Mouse (Mus musculus) thymus, adult 2 months (tissue): Measurements from ENCODE around the gene Eif3k. TPM values are rescaled to one million over a fixed set of nuclear protein-coding genes. Genes with fewer than 3 reads are reported as not detected.
A peak's percentile ranks its signal among the peaks of the same experiment; 100 is the strongest.

Source experiments
- DNase-seq: peaks from one replicate; pipeline ENCODE4 v3.0.0; 2021
- H3K27ac ChIP-seq: fragments of 200-500 bp; 2 replicates; pipeline ENCODE4 v1.5.1; 2012; ENCODE audit warnings: low read length, control low read depth; ENCODE audit not compliant: control insufficient read depth, insufficient read depth
- H3K27me3 ChIP-seq: fragments of 200-500 bp; 2 replicates; pipeline ENCODE4 v1.6.1; 2012; ENCODE audit warnings: mild to moderate bottlenecking, low read length, moderate library complexity, mixed read lengths; ENCODE audit not compliant: control insufficient read depth, insufficient read depth
- H3K36me3 ChIP-seq: fragments of 200-500 bp; 2 replicates; pipeline ENCODE4 v1.6.1; 2012; ENCODE audit warnings: mild to moderate bottlenecking, low read length, moderate library complexity; ENCODE audit not compliant: control insufficient read depth, insufficient read depth
- H3K4me1 ChIP-seq: fragments of 200-500 bp; replicated peaks from 2 replicates; pipeline ENCODE4 v1.6.1; 2012; ENCODE audit warnings: low read length; ENCODE audit not compliant: control insufficient read depth, insufficient read depth
- H3K4me3 ChIP-seq: fragments of 200-500 bp; 2 replicates; pipeline ENCODE4 v1.5.1; 2012; ENCODE audit warnings: mild to moderate bottlenecking, low read length, control low read depth, moderate library complexity; ENCODE audit not compliant: control insufficient read depth, insufficient read depth
- CTCF ChIP-seq: fragments of 200-500 bp; IDR thresholded peaks from 2 replicates; pipeline ENCODE4 v1.5.1; 2012; ENCODE audit warnings: mild to moderate bottlenecking, control low read depth, low read length, moderate library complexity, borderline replicate concordance; ENCODE audit not compliant: control insufficient read depth, poor library complexity, insufficient read depth; ENCODE audit errors: extremely low read depth
- POLR2A ChIP-seq: fragments of 200-500 bp; IDR thresholded peaks from 2 replicates; pipeline ENCODE4 v1.6.1; 2012; ENCODE audit warnings: mild to moderate bottlenecking, low read length, control low read depth, moderate library complexity; ENCODE audit not compliant: control insufficient read depth, poor library complexity, insufficient read depth; ENCODE audit errors: extremely low read depth
- WGBS: fragments of 180-500 bp; shearing (Covaris S2); methylation state at CpG from one replicate; pipeline ENCODE4 v1.1.7; 2018; 5-methylcytosine and 5-hydroxymethylcytosine counted together
- polyA plus RNA-seq: library from polyadenylated mRNA; depleted of rRNA; stranded (reverse); fragments of >200 nt; gene quantifications from 2 replicates; pipeline ENCODE4 v1.2.3, GENCODE M21; 2012

Gene Eif3k
- polyA plus RNA-seq, 1 experiment = 396 TPM

GRCm38 (mm10) chr7:29008171-29008570, 26.5 kb upstream of the Eif3k start:
- H3K36me3 ChIP-seq = peaks cover 4% of the 10 kb centered on the region; the same call in 1 of the 2 replicates
- WGBS = 97% methylated on average over 10 of the region's 10 CpGs
- H3K27me3 ChIP-seq = no peaks in the 10 kb centered on the region
- TF ChIP-seq CTCF = no peak
- no peak for TF ChIP-seq POLR2A
- H3K4me3 ChIP-seq = no peak overlapping the region
- no peak for DNase-seq
- no peak overlapping the region for H3K27ac ChIP-seq
- peaks cover 10% of the 10 kb centered on the region for H3K4me1 ChIP-seq

- H3K4me1 ChIP-seq = peaks cover 10% of the 10 kb centered on the region
- no peak overlapping the region for H3K27ac ChIP-seq
- TF ChIP-seq POLR2A = no peak
- no peak for DNase-seq
- H3K4me3 ChIP-seq = no peak overlapping the region
- no peaks in the 10 kb centered on the region for H3K27me3 ChIP-seq
- 66% methylated on average over 9 of the region's 9 CpGs for WGBS
- H3K36me3 ChIP-seq = peaks cover 8% of the 10 kb centered on the region; the same call in 1 of the 2 replicates
Observed at GRCm38 (mm10) chr7:29007224-29008101, 25.8 kb upstream of the Eif3k start.

- TF ChIP-seq POLR2A = no peak
- no peak for TF ChIP-seq CTCF
- peak overlapping the region; percentile 15; the same call in 1 of the 2 replicates for H3K27ac ChIP-seq
- peaks cover 17% of the 10 kb centered on the region for H3K4me1 ChIP-seq
- 4% methylated on average over 43 of the region's 43 CpGs for WGBS
- peak overlapping the region; percentile 42 for H3K4me3 ChIP-seq
- DNase-seq = peak; percentile 86
- H3K27me3 ChIP-seq = no peaks in the 10 kb centered on the region
- peaks cover 11% of the 10 kb centered on the region for H3K36me3 ChIP-seq
Observed at GRCm38 (mm10) chr7:29000651-29001605, 19.3 kb upstream of the Eif3k start.

GRCm38 (mm10) chr7:28993402-28993801, 11.7 kb upstream of the Eif3k start:
- 96% methylated on average over 3 of the region's 3 CpGs for WGBS
- TF ChIP-seq POLR2A (no peak), CTCF (no peak)
- H3K36me3 ChIP-seq = peaks cover 35% of the 10 kb centered on the region

GRCm38 (mm10) chr7:28992997-28993396, 11.3 kb upstream of the Eif3k start:
- Histone ChIP-seq H3K27ac (no peak overlapping the region), H3K4me1 (no peaks in the 10 kb centered on the region), H3K4me3 (no peak overlapping the region), H3K27me3 (no peaks in the 10 kb centered on the region), H3K36me3 (peaks cover 39% of the 10 kb centered on the region)
- WGBS = 96% methylated on average over 3 of the region's 3 CpGs
- DNase-seq = no peak
- TF ChIP-seq POLR2A = no peak

More at GRCm38 (mm10) chr7:28993402-28993801, 11.7 kb upstream of the Eif3k start:
- no peak for DNase-seq
- no peak overlapping the region for H3K4me3 ChIP-seq
- no peaks in the 10 kb centered on the region for H3K27me3 ChIP-seq
- H3K27ac ChIP-seq = no peak overlapping the region
- H3K4me1 ChIP-seq = no peaks in the 10 kb centered on the region

GRCm38 (mm10) chr7:28991616-28992015, 10.0 kb upstream of the Eif3k start:
- no peak overlapping the region for H3K27ac ChIP-seq
- peaks cover 41% of the 10 kb centered on the region for H3K36me3 ChIP-seq
- H3K27me3 ChIP-seq = no peaks in the 10 kb centered on the region
- DNase-seq = no peak
- WGBS = 97% methylated on average over 5 of the region's 5 CpGs
- H3K4me1 ChIP-seq = no peaks in the 10 kb centered on the region
- no peak overlapping the region for H3K4me3 ChIP-seq
- TF ChIP-seq POLR2A (no peak), CTCF (0 out of 2 replicates have a peak, but pooled peaks have one; percentile 36)
